Mouse (Mus musculus) kidney, adult 11 months (tissue): Measurements from ENCODE around the gene Gabarapl1.

Experiments
- DNase-seq: peaks from one replicate; pipeline ENCODE4 v3.0.0; 2022

The Gabarapl1 gene

DNA sequence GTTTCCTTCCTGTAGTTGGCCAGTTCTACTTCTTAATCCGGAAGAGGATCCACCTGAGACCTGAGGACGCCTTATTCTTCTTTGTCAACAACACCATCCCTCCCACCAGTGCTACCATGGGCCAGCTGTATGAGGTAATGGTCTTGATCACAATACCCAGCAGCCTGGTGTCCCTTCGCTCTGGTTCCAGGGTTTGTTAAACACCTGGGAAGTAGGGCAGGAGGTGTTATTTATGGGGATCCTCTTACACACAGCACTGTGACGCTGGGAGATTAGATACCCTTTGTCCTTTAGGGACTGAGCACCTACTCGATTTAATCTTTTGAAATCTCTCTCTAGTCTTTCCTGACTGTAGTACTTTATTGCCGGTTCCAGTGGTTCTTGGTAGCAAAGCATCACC lies 5.6 kb downstream of the Gabarapl1 start:
- DNase-seq: no peak

DNA sequence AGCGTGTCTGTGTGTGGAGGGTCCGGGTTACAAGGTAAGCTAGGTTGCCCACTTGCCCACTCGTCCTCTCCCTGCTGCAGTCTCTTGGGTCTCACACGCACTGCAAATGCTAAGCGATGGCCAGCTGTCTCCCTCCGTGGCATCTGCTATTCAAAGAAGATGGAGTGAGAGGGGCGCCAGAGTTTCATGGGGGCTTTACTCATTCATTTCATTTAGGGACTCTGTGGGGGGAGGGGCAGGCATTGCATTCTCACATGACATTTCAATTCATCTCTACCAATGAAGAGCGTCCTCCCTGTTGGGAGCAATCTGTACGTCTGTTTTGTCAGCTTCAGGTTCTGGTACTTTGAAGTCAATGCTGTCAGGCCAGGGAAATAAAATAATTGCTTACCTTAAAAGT lies 9.0 kb downstream of the Gabarapl1 start:
- DNase-seq: peak; percentile 21

DNA sequence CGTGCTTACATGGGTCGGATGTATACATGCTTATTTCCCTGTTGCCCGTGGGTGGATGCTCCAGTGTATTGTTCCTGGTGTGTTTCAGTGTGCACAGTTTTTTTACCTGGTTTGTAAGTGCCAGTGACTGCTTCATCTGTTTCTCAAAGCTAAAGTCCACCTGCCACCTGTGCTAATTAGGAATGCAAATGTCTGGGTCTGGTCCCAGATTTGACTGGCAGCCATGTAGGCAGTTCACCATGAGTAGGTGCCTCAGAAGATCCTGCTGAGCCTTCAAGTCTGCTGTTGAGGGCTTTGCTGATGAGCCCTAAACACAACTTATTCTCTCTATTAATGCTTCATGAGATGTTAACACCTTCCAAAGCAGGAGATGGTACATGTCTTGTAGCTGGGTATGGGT lies 9.6 kb downstream of the Gabarapl1 start:
- peak; percentile 63 for DNase-seq

DNA sequence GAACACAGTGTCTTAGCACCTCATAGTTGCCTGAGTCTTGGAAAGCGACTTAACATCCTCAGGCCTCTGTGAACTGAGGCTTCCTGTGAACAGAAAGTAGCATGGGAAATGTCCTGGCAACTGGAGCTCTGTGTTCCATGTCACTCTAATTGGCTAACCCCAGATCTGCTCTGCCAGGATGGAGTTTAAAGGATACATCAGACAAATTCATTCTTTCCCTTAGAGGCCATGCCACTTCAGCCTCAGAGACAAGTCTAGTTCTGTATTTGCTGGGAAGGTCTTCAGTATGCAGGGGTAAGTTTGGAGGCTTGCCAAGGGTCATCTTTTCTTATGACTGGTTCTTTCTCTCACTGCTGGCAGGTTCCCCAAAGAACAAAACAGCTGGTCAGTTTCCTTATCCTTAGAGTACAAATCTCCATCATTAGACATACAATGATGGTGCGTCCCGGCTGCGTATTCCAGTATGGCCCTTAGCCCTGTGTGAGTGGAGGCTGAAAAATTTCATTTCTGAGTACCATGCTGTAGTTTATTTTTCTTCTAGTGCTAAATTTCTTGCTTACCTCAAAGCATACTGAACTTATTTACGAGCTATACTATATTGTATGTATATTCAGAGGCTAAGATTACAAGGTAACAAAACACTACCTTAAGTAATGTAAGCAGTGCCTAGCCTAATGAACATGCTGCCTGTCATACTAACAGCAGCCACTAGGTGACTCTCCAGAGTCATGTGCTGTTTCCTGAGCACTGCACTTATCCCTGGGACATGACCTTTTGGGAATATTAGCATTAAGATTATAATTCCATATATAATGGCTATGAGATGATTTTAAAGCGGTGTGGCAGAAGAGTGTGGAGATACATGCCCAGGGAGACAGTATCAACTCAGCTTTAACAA lies 11.0 kb downstream of the Gabarapl1 start:
- peak; percentile 67 for DNase-seq

GRCm38 (mm10) chr6:129547277-129547676 lies 14.3 kb downstream of the Gabarapl1 start:
- no peak for DNase-seq

- no peak for DNase-seq
Measured at GRCm38 (mm10) chr6:129548009-129548408, 15.0 kb downstream of the Gabarapl1 start.

DNA sequence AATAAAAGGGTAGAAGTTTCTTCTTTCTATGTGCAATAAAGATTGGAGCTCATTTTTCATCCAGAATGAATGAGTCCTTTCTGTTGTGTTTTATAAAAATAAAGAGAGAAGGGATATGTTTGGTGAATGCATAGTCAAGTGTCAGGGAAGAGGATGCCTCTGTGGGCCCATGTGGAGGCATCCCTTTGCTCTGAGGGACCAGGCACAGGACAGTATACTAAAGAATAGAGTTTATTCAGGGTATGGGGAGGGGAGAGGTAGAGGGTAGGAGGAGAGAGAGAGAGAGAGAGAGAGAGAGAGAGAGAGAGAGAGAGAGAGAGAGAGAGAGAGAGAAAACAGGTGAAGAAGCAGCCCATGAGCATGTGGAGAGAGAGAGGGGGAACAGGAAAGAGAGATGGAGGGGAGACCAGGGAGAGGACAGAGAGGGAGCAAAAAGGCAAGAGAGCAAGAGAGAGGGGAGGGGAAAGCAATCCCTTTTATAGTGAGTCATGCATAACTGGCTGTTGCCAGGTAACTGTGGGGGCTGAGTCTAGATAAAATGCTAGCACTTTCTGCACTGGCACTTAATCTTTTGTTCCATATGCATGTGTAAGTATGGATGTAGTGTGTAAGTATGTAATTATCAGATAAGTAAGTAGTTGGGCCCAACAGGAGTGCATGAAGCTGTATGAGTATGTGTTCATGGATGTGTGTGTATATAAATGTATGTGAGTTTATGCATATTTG lies 24.5 kb downstream of the Gabarapl1 start:
- no peak for DNase-seq

DNA sequence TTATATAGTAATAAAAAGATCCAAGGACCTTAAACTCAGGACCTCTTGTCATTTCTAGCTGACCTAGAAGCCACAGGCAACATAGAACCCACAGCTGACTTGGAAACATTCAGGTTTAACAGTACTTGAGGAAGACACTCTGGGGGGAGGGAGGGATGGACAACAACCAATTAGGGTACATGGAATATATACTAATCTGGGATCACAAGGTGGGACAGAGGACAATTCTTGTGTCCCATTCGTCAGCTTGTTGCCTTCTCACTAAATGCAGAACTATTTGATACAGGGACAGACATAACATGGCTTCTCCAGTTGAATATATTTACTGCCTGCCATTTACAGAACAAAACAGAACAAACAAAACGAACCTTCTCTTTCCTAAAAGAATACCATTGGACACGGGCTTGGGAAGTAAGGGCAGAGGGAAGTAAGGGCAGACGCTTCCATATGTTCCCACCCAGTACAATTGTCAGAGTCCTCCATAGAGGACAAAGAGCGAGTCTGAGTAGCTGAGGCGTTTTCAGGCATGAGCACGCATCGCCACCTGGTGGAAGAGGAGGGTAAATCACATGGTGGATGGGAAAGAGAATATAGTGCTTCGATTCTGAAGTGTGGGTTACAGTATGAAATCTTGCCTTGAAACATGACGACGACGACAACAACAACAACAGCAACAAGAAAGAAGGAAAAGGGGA lies 26.1 kb downstream of the Gabarapl1 start:
- peak; percentile 41 for DNase-seq

- DNase-seq: no peak
Measured at GRCm38 (mm10) chr6:129559641-129560027, 26.7 kb downstream of the Gabarapl1 start.

- no peak for DNase-seq
Measured at GRCm38 (mm10) chr6:129565257-129565656, 32.3 kb downstream of the Gabarapl1 start.

DNA sequence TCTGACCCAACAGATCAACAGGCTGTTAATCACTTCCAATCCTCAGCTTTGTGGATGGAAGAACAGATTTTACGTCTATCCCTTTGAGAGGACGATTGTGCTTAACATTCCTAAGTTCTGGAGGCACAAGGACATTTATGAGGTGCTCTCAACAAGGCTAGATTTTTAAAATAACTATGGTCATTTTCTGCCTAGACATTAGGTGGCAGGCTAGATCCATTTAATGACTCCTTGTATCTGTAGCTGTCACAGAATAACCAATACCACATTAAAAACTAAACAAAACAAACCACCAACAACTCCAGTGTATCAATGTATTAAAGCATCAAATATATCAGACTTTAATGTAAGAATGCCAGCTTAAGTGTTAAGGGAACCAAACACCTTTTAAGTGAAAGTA lies 42.4 kb downstream of the Gabarapl1 start:
- no peak for DNase-seq

DNA sequence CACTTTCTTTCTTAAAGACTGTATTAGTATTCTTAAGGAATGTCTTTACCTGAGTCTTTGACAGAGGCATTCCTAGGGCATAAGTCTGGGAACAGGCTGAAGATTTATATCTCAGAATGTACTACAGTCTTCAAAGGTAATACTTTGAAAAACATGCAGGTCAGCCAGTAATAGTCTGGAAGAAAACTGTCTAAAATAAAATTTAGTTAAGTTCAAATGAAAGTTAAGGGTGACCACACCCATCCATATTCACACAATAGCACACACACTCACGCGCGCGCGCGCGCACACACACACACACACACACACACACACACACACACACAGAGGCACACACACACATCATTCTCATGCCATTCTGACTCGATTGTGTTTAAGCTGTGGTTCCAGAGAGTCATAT lies 44.6 kb downstream of the Gabarapl1 start, which contains the start of gene Klre1:
Klre1 (plus strand) TSS at position 301 of the 400 bp plus-strand sequence.
- DNase-seq: no peak

DNA sequence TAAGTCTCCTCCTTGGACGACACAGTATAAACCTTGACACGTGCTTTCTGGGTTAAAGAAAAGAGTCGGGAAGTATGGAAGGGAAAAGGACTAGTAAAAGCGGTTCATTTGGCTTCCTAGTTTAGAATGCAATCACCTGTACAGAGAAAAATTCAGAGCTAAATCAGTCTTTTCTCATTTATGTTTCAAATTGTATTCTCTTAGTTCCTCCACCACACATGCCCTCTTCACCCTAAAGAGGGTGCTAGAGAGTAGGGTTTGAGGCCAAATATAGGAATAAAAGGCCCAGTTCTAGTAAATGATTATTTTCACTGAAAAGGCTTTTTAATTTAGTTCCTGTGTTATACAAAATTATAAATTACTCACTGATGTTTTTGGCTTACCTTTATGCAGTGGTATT lies 48.3 kb downstream of the Gabarapl1 start:
- no peak for DNase-seq

GRCm38 (mm10) chr6:129581896-129582295 lies 48.9 kb downstream of the Gabarapl1 start:
- DNase-seq: no peak

GRCm38 (mm10) chr6:129583014-129583413 lies 50.1 kb downstream of the Gabarapl1 start:
- no peak for DNase-seq

- no peak for DNase-seq
Measured at GRCm38 (mm10) chr6:129591508-129591907, 58.5 kb downstream of the Gabarapl1 start, which contains the start of gene Klrd1. Gene Klrd1 (plus strand): TSS chr6:129591782.
